Mouse (Mus musculus): ENCODE results near the gene Gypa. TPM values are rescaled to one million over a fixed set of nuclear protein-coding genes. Genes with fewer than 3 reads are reported as not detected.

Gypa gene
- polyA plus RNA-seq (2017; shearing (Covaris generic)): not detected

GRCm38 (mm10) chr8:80493523-80494345, at the start of gene Gypa:
Gene Gypa (plus strand): TSS chr8:80493781.

Other genes with a start within 250 kb of the Gypa start
- not detected for gene Frem3, start 117.3 kb downstream of the Gypa start, polyA plus RNA-seq (2017; shearing (Covaris generic))
- gene Smarca5, start 245.7 kb downstream of the Gypa start, polyA plus RNA-seq (2017; shearing (Covaris generic)): 178 TPM

Data from naive thymus-derived CD4-positive, alpha-beta T cell, adult 5 months (primary cell).